Mouse (Mus musculus) neural tube, embryonic 14.5 days (tissue): Measurements from ENCODE around the gene Clcn6. TPM values are rescaled to one million over a fixed set of nuclear protein-coding genes. Genes with fewer than 3 reads are reported as not detected.
A peak's percentile ranks its signal among the peaks of the same experiment; 100 is the strongest.

ENCODE experiments used
- ATAC-seq: fragments of 200-750 bp; cut with Nextera tagmentation; 2 replicates; pipeline ENCODE4 v1.8.0; 2017; ENCODE audit warnings: low read depth, mild to moderate bottlenecking, moderate TSS enrichment, moderate library complexity
- H3K27ac ChIP-seq: fragments of 300-500 bp; sonication (generic); 2 replicates; pipeline ENCODE4 v1.5.1; 2014; ENCODE audit warnings: low read depth, mild to moderate bottlenecking, control low read depth, low read length, moderate library complexity, mixed read lengths
- H3K27me3 ChIP-seq: fragments of 300-500 bp; sonication (generic); 2 replicates; pipeline ENCODE4 v1.6.1; 2014; ENCODE audit warnings: low read length; ENCODE audit not compliant: control insufficient read depth, insufficient read depth
- H3K36me3 ChIP-seq: fragments of 300-500 bp; sonication (generic); 2 replicates; pipeline ENCODE4 v1.6.1; 2014; ENCODE audit warnings: low read length, mixed read lengths; ENCODE audit not compliant: control insufficient read depth, insufficient read depth
- H3K4me1 ChIP-seq: fragments of 300-500 bp; sonication (generic); 2 replicates; pipeline ENCODE4 v1.6.1; 2014; ENCODE audit warnings: low read length; ENCODE audit not compliant: control insufficient read depth, insufficient read depth
- H3K4me2 ChIP-seq: fragments of 300-500 bp; sonication (generic); 2 replicates; pipeline ENCODE4 v1.6.1; 2014; ENCODE audit warnings: mild to moderate bottlenecking, low read depth, low read length, control low read depth
- H3K4me3 ChIP-seq: fragments of 300-500 bp; sonication (generic); 2 replicates; pipeline ENCODE4 v1.5.1; 2014; ENCODE audit warnings: low read depth, low read length, control low read depth, mixed read lengths
- H3K9ac ChIP-seq: fragments of 300-500 bp; sonication (generic); replicated peaks from 2 replicates; pipeline ENCODE4 v1.6.1; 2014; ENCODE audit warnings: low read depth, mild to moderate bottlenecking, control low read depth, low read length, mixed read lengths
- H3K9me3 ChIP-seq: fragments of 300-500 bp; sonication (generic); 2 replicates; pipeline ENCODE4 v1.6.1; 2016; ENCODE audit warnings: low read length; ENCODE audit not compliant: control insufficient read depth
- WGBS: fragments of 180-500 bp; shearing (Covaris S2); extraction: QIAGEN DNeasy Blood & Tissue Kit; methylation state at CpG from one replicate; pipeline ENCODE4 v1.1.7; 2014; 5-methylcytosine and 5-hydroxymethylcytosine counted together
- polyA plus RNA-seq: library from polyadenylated mRNA; unstranded; fragments of >200 nt; fragmentation: Nextera tagmentation; extraction: Ambion mirVana; gene quantifications from 2 replicates; pipeline ENCODE4 v1.2.1, GENCODE M21; 2014

The Clcn6 gene
- polyA plus RNA-seq, 1 experiment from 2014 or later = 30.6 TPM

DNA sequence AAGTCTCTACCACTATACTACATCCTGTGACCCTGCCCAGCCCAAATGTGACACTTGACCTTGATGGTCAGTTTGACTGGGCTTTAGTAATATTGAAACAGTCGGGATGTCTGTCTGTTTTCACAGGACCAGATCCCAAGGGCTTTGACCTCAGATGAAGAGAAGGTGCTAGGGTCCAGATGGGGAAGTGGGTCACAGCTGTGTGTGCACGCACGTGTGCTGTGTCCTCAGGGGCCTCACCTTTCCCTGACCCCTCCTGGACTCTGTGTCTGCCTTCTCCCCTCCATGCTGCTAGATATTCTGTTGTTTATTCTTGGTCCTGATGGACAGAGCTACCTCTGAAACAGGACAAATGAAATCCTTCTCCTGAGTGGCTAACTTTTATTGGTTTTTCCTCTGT, 27.3 kb downstream of the Clcn6 start:
- 71% methylated on average over 3 of the region's 3 CpGs for WGBS
- no peak overlapping the region for H3K4me2 ChIP-seq

DNA sequence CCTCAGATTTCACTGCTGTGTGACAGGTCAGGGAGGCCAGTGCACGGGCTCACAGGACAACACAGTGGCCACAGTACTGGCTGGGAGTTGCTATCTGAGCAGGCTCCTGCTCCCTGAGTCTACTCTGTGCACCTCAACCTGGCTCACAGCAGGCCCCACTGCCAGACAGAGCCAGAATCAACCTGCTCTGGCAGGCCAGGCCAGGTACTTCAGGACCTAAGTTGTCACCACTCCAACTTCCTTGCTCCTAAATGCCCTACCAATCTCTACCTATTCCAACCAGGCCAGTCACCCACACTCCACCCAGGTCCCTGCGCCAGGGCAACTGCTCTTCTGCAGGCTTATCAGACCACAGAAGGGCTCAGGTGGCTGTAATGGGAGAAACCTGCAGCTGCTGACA, 29.0 kb downstream of the Clcn6 start:
- H3K4me2 ChIP-seq = no peak overlapping the region
- no peaks in the 10 kb centered on the region for H3K27me3 ChIP-seq
- no peaks in the 10 kb centered on the region for H3K9me3 ChIP-seq
- no peak overlapping the region for H3K9ac ChIP-seq
- no peaks in the 10 kb centered on the region for H3K4me1 ChIP-seq
- 95% methylated on average over 2 of the region's 2 CpGs for WGBS
- no peak overlapping the region for H3K4me3 ChIP-seq
- H3K36me3 ChIP-seq = peaks cover 95% of the 10 kb centered on the region
- H3K27ac ChIP-seq = no peak overlapping the region
- no peak for ATAC-seq

More for the DNA sequence above, 27.3 kb downstream of the Clcn6 start:
- H3K9me3 ChIP-seq = no peaks in the 10 kb centered on the region
- no peak overlapping the region for H3K9ac ChIP-seq
- peaks cover 99% of the 10 kb centered on the region for H3K36me3 ChIP-seq
- no peaks in the 10 kb centered on the region for H3K4me1 ChIP-seq
- ATAC-seq = no peak
- no peak overlapping the region for H3K4me3 ChIP-seq
- no peaks in the 10 kb centered on the region for H3K27me3 ChIP-seq
- H3K27ac ChIP-seq = no peak overlapping the region

DNA sequence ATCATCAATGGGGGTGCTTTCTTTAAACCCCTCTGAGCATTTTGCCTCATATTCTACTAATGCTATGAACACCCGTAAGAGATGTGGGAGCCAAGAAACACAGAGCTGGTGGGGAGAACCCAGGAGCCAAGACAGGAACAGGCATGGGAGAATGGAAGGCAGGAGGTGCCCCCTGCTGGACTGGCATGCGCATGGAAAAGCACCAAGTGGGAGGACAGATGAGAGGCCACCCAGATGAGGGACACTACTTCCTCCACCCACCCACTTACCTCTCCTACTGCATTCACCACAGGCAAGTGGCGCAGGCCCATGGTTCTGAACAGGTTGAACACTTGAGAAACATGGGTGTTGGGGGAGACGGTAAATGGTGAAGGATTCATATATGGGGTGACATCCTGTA, 30.2 kb downstream of the Clcn6 start:
- H3K4me1 ChIP-seq = no peaks in the 10 kb centered on the region
- H3K4me2 ChIP-seq = no peak overlapping the region
- no peak overlapping the region for H3K9ac ChIP-seq
- no peak overlapping the region for H3K27ac ChIP-seq
- ATAC-seq = no peak
- H3K36me3 ChIP-seq = peaks cover 94% of the 10 kb centered on the region
- no peak overlapping the region for H3K4me3 ChIP-seq
- WGBS = 77% methylated on average over 4 of the region's 4 CpGs
- H3K9me3 ChIP-seq = no peaks in the 10 kb centered on the region
- no peaks in the 10 kb centered on the region for H3K27me3 ChIP-seq

GRCm38 (mm10) chr4:148004361-148004760, 34.3 kb downstream of the Clcn6 start:
- Histone ChIP-seq H3K27me3 (no peaks in the 10 kb centered on the region), H3K4me3 (no peak overlapping the region), H3K4me2 (no peak overlapping the region), H3K9ac (no peak overlapping the region), H3K36me3 (peaks cover 54% of the 10 kb centered on the region), H3K9me3 (no peaks in the 10 kb centered on the region), H3K27ac (no peak overlapping the region), H3K4me1 (peaks cover 15% of the 10 kb centered on the region; the same call in 1 of the 2 replicates)
- no peak for ATAC-seq
- 90% methylated on average over 7 of the region's 7 CpGs for WGBS

GRCm38 (mm10) chr4:148001866-148002265, 36.8 kb downstream of the Clcn6 start:
- no peak overlapping the region for H3K4me2 ChIP-seq
- no peak overlapping the region for H3K9ac ChIP-seq
- peak overlapping the region; percentile 16; the same call in 1 of the 2 replicates for H3K27ac ChIP-seq
- no peaks in the 10 kb centered on the region for H3K27me3 ChIP-seq
- ATAC-seq = no peak
- H3K9me3 ChIP-seq = no peaks in the 10 kb centered on the region
- no peak overlapping the region for H3K4me3 ChIP-seq
- H3K36me3 ChIP-seq = peaks cover 30% of the 10 kb centered on the region
- H3K4me1 ChIP-seq = peaks cover 15% of the 10 kb centered on the region; the same call in 1 of the 2 replicates
- 40% methylated on average over 8 of the region's 8 CpGs for WGBS

- ATAC-seq = 0 out of 2 replicates have a peak, but pooled peaks have one; percentile 39
- Histone ChIP-seq H3K9ac (no peak overlapping the region), H3K4me2 (no peak overlapping the region), H3K4me3 (no peak overlapping the region), H3K4me1 (peaks cover 15% of the 10 kb centered on the region; the same call in 1 of the 2 replicates), H3K9me3 (no peaks in the 10 kb centered on the region), H3K27ac (peak overlapping the region; percentile 57; the same call in 1 of the 2 replicates), H3K27me3 (no peaks in the 10 kb centered on the region), H3K36me3 (peaks cover 24% of the 10 kb centered on the region)
- WGBS = 71% methylated on average over 17 of the region's 17 CpGs
These were observed 37.4 kb downstream of the Clcn6 start for GRCm38 (mm10) chr4:148001013-148001789.

DNA sequence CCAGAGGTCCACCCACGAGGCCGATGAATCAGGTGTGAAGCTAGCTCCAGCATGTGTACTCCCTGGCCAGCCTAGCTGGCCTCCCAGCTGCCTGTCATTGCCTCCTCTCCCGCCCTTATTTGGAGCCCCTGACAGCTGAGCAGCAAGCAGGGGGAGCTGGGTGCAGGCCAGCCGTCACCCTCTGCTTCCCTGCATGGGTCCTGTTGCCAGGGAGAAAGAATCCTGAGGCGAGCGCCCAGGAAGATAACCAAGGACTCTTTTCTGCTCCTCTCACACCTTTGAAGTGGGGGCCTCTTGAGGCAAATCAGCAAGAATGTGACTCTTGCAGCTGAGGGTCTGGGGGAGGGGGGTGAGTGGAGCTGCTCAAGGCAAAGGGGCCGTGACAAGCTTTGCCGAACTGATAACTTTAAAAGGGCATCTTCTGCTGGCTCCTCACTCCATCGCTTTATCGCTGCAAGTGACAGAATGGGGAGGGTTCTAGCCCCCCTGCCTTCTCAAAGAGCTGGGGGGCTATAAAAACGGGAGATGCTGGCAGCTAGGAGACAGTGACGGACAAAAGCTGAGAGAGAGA, 38.3 kb downstream of the Clcn6 start, which contains the start of gene Nppa:
Gene Nppa, plus strand, starts transcription at position 521 of the 571 bp plus-strand sequence.
- no peak within 1 kb of the TSS for H3K9ac ChIP-seq
- H3K27ac ChIP-seq = peak within 1 kb of the TSS; percentile 57
- peaks cover 16% of the 10 kb centered on the region for H3K36me3 ChIP-seq
- peak; percentile 70; the same call in 1 of the 2 replicates for ATAC-seq
- WGBS = 32% methylated on average over 12 of the region's 12 CpGs
- no peaks in the 10 kb centered on the region for H3K9me3 ChIP-seq
- H3K4me2 ChIP-seq = no peak within 1 kb of the TSS
- peaks cover 15% of the 10 kb centered on the region; the same call in 1 of the 2 replicates for H3K4me1 ChIP-seq
- H3K27me3 ChIP-seq = no peaks in the 10 kb centered on the region
- H3K4me3 ChIP-seq = no peak within 1 kb of the TSS

- peaks cover 4% of the 10 kb centered on the region; the same call in 1 of the 2 replicates for H3K4me1 ChIP-seq
- H3K9me3 ChIP-seq = no peaks in the 10 kb centered on the region
- no peak overlapping the region for H3K27ac ChIP-seq
- H3K4me3 ChIP-seq = no peak overlapping the region
- no peak overlapping the region for H3K4me2 ChIP-seq
- WGBS = 88% methylated on average over 3 of the region's 3 CpGs
- no peaks in the 10 kb centered on the region for H3K36me3 ChIP-seq
- no peaks in the 10 kb centered on the region for H3K27me3 ChIP-seq
- no peak for ATAC-seq
- no peak overlapping the region for H3K9ac ChIP-seq
These were observed 43.3 kb downstream of the Clcn6 start for GRCm38 (mm10) chr4:147995311-147995710.

DNA sequence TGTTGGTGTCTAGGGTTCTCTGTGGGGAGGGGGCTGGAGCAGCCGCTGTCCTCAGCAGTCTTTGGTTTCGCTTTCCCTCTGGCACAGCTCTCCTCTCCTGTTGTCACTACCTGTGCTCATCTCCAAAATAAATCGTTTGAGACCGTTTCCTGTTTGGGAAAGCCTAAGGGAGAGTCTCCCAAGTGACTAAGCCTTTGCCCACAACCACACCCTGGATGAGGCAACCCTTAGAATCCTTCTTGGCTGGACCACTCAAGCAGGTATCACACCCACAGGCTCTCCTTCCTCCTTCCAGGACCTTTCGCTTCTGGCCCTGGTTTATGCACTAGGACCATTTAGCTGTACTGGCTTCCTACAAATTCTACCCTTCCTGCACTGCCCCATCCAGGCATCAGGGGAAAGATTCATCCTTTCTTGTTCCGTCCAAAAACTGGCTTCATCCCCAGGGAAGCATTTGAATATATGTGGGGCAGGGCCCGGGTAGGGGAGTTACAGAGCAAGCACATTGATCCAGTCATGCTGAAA, 45.0 kb downstream of the Clcn6 start:
- no peak for ATAC-seq
- H3K9me3 ChIP-seq = no peaks in the 10 kb centered on the region
- H3K9ac ChIP-seq = no peak overlapping the region
- 68% methylated on average over 7 of the region's 7 CpGs for WGBS
- no peaks in the 10 kb centered on the region for H3K27me3 ChIP-seq
- no peak overlapping the region for H3K4me2 ChIP-seq
- no peaks in the 10 kb centered on the region for H3K4me1 ChIP-seq
- H3K27ac ChIP-seq = no peak overlapping the region
- H3K4me3 ChIP-seq = no peak overlapping the region
- no peaks in the 10 kb centered on the region for H3K36me3 ChIP-seq
